Mouse (Mus musculus) thymus, adult 2 months (tissue): ENCODE measurements at regions not wholly inside any gene's neighbourhood (a gene's known extent, or its start where the extent isn't known, plus 50 kb on each side); places are given as distances from the start of the nearest gene placed in this dataset.

ENCODE experiments used
- CTCF ChIP-seq: fragments of 200-500 bp; IDR thresholded peaks from 2 replicates; pipeline ENCODE4 v1.5.1; 2012; ENCODE audit warnings: mild to moderate bottlenecking, control low read depth, low read length, moderate library complexity, borderline replicate concordance; ENCODE audit not compliant: control insufficient read depth, poor library complexity, insufficient read depth; ENCODE audit errors: extremely low read depth
- POLR2A ChIP-seq: fragments of 200-500 bp; IDR thresholded peaks from 2 replicates; pipeline ENCODE4 v1.6.1; 2012; ENCODE audit warnings: mild to moderate bottlenecking, low read length, control low read depth, moderate library complexity; ENCODE audit not compliant: control insufficient read depth, poor library complexity, insufficient read depth; ENCODE audit errors: extremely low read depth

GRCm38 (mm10) chr3:53984743-53985550 is 121.3 kb upstream of the Ufm1 start:
- TF ChIP-seq CTCF (no peak), POLR2A (no peak)
